ENCODE assay signal across 16 mouse cellular contexts in the genomic region with DNA sequence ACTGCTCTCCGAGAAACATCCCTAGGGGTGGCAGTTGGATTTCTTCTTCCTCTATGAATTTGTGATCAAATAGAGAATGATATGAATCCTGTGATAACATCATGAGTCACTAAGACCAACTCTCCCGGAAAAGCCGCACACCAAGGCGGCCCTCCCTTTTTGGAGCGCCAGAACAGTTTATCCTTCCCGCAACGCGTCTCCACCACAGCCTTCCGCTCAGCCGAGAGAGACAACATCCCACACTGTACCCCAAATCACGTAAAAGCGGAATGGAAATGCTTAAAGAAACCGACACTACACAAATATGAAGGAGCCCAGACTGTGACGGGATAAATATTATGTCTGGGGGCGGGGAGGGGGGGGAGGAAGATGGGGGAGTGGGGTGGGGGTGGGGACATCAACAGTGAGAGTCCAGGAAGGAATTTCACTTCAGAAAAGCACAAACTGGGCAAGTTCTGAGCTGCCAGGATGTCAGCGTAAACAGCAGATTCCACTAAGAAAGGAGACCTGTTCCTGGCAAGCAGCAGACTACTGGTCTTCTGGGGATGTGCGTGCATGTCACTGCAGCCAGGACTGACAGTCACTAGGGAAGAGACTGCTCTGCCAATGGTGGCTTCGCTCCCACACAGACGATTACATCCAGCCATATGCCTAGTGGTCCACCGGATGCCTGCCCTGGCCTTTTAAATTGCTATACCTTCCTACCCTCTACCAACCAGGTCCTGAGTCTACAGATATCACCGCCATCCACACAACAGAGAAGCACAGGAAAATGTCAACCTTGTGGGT.
DNase-seq lines count a peak whose midpoint lies in the region; ATAC-seq lines count a peak whose summit lies in the region.
"Had no signal": no experiment of that assay in that cellular context is flagged by ENCODE, and none has a peak within 500 bp of the region (broad histone marks: within the 10 kb centered on the region; RNA-seq: fewer than 3 reads in every experiment).

No protein-coding gene starts in this region.

- H3K9ac ChIP-seq in kidney, embryonic 16.5 days (replicated peaks; ENCODE audit: low read length): no peak overlapping the region
- no peak overlapping the region for H3K9ac ChIP-seq in limb, embryonic 15.5 days
- H3K9ac ChIP-seq: heart, embryonic 12.5 days had no signal

- no peak overlapping the region for H3K4me3 ChIP-seq in kidney, embryonic 16.5 days (ENCODE audit: low read length)
- H3K4me3 ChIP-seq in limb, embryonic 15.5 days: no peak overlapping the region
- H3K4me3 ChIP-seq: heart, embryonic 12.5 days; midbrain, embryonic 10.5 days had no signal

- peaks cover 7% of the 10 kb centered on the region; the same call in 1 of the 2 replicates for H3K27me3 ChIP-seq in kidney, embryonic 16.5 days (ENCODE audit: insufficient read depth, low read length)
- no peaks in the 10 kb centered on the region for H3K27me3 ChIP-seq in limb, embryonic 15.5 days

- H3K36me3 ChIP-seq in kidney, embryonic 16.5 days (ENCODE audit: insufficient read depth, low read length): no peaks in the 10 kb centered on the region
- no peaks in the 10 kb centered on the region for H3K36me3 ChIP-seq in limb, embryonic 15.5 days
- H3K36me3 ChIP-seq: heart, embryonic 12.5 days; midbrain, embryonic 10.5 days had no signal

- ATAC-seq in kidney, embryonic 16.5 days (ENCODE audit: low FRiP score, low TSS enrichment): no peak
- no peak for ATAC-seq in limb, embryonic 15.5 days (ENCODE audit: insufficient number of reproducible peaks, low FRiP score, low TSS enrichment, low read depth)
- no peak for ATAC-seq in megakaryocyte, adult 5-6 weeks (ENCODE audit: poor library complexity, severe bottlenecking)

- no peak for DNase-seq in kidney, postnatal 10 days
- DNase-seq in 3T3-L1 (ENCODE audit: low read depth, low spot score): peak; percentile 42
- peak; percentile 23 for DNase-seq in ZHBTc4 (ENCODE audit: low read depth, low spot score)
- no peak for DNase-seq in cerebellum, postnatal 25 days
- DNase-seq: adrenal gland, postnatal 10 days; cerebellum, adult 18-20 months; heart, postnatal 4 days; kidney, postnatal 14 days; layer of hippocampus, adult 9-11 months; lung, adult 18-20 months; thymus, postnatal 25 days had no signal

- no peaks in the 10 kb centered on the region for H3K9me3 ChIP-seq in kidney, embryonic 16.5 days (ENCODE audit: low read length)
- no peaks in the 10 kb centered on the region for H3K9me3 ChIP-seq in limb, embryonic 15.5 days
- H3K9me3 ChIP-seq: heart, embryonic 12.5 days; midbrain, embryonic 10.5 days had no signal

- H3K4me1 ChIP-seq in kidney, embryonic 16.5 days (ENCODE audit: insufficient read depth, low read length): peaks cover 8% of the 10 kb centered on the region; the same call in 1 of the 2 replicates
- peaks cover 8% of the 10 kb centered on the region for H3K4me1 ChIP-seq in limb, embryonic 15.5 days

- H3K4me2 ChIP-seq in kidney, embryonic 16.5 days (replicated peaks; ENCODE audit: low read depth, low read length): 0 out of 2 replicates have a peak overlapping the region, but pooled peaks have one; percentile 5
- no peak overlapping the region for H3K4me2 ChIP-seq in limb, embryonic 15.5 days
- H3K4me2 ChIP-seq: heart, embryonic 12.5 days had no signal

- no peak overlapping the region for H3K27ac ChIP-seq in kidney, embryonic 16.5 days (ENCODE audit: low read length)
- H3K27ac ChIP-seq in limb, embryonic 15.5 days: 0 out of 2 replicates have a peak overlapping the region, but pooled peaks have one; percentile 13
- H3K27ac ChIP-seq: midbrain, embryonic 10.5 days had no signal

- 53% methylated on average over 20 of the region's 21 CpGs for WGBS in kidney, embryonic 16.5 days
- WGBS in limb, embryonic 15.5 days: 60% methylated on average over 21 of the region's 21 CpGs

Comparison
In these comparisons a context has a peak if more than half of its experiments do, and no peak if none do; other contexts are left out.
1. DNase-seq: peak in 3T3-L1 (single experiment) and ZHBTc4 (single experiment); none in kidney, postnatal 10 days (single experiment) and cerebellum, postnatal 25 days (0 of 2).